Mouse (Mus musculus) liver, adult 2 months (tissue): ENCODE measurements around the gene Zbtb44. TPM values are rescaled to one million over a fixed set of nuclear protein-coding genes. Genes with fewer than 3 reads are reported as not detected.
"Not testable (repeated sequence)": the region's sequence is repeated elsewhere in the genome, so short reads cannot be mapped to it uniquely, and the experiment has no call there.

ENCODE experiments used
- DNase-seq: peaks from one replicate; pipeline ENCODE4 v3.0.0-alpha.2; 2011; ENCODE audit warnings: low read depth, low spot score; ENCODE audit errors: extremely low read depth
- H3K27ac ChIP-seq: fragments of 200-500 bp; replicated peaks from 2 replicates; pipeline ENCODE4 v1.5.1; 2012; ENCODE audit warnings: low read depth, mild to moderate bottlenecking, control low read depth, inconsistent platforms, low read length; ENCODE audit not compliant: insufficient read depth
- H3K27me3 ChIP-seq: fragments of 200-500 bp; 2 replicates; pipeline ENCODE4 v1.6.1; 2012; ENCODE audit warnings: mild to moderate bottlenecking, moderate library complexity, low read length, inconsistent platforms; ENCODE audit not compliant: control insufficient read depth, insufficient read depth
- H3K36me3 ChIP-seq: fragments of 200-500 bp; 2 replicates; pipeline ENCODE4 v1.6.1; 2012; ENCODE audit warnings: low read length, inconsistent platforms; ENCODE audit not compliant: control insufficient read depth, insufficient read depth
- H3K4me1 ChIP-seq: fragments of 200-500 bp; 2 replicates; pipeline ENCODE4 v1.6.1; 2011; ENCODE audit warnings: low read length; ENCODE audit not compliant: control insufficient read depth, insufficient read depth
- H3K4me3 ChIP-seq: fragments of 200-500 bp; 2 replicates; pipeline ENCODE4 v1.5.1; 2011; ENCODE audit warnings: low read depth, mild to moderate bottlenecking, control low read depth, low read length, moderate library complexity; ENCODE audit not compliant: insufficient read depth
- H3K79me2 ChIP-seq: fragments of 200-500 bp; 2 replicates; pipeline ENCODE4 v1.6.1; 2012; ENCODE audit warnings: inconsistent platforms, mild to moderate bottlenecking, low read length, moderate library complexity; ENCODE audit not compliant: control insufficient read depth, insufficient read depth
- H3K9ac ChIP-seq: fragments of 200-500 bp; 2 replicates; pipeline ENCODE4 v1.6.1; 2012; ENCODE audit warnings: low read depth, mild to moderate bottlenecking, control low read depth, inconsistent platforms, low read length
- CTCF ChIP-seq: fragments of 200-500 bp; IDR thresholded peaks from 2 replicates; pipeline ENCODE4 v1.5.1; 2011; ENCODE audit warnings: low read depth, low read length, control low read depth
- POLR2A ChIP-seq: fragments of 200-500 bp; IDR thresholded peaks from 2 replicates; pipeline ENCODE4 v1.6.1; 2011; ENCODE audit warnings: low read length, control low read depth; ENCODE audit not compliant: insufficient read depth; ENCODE audit errors: extremely low read depth
- WGBS: fragments of 180-500 bp; shearing (Covaris S2); methylation state at CpG from one replicate; pipeline ENCODE4 v1.1.7; 2018; 5-methylcytosine and 5-hydroxymethylcytosine counted together
- polyA plus RNA-seq: library from polyadenylated mRNA; depleted of rRNA; stranded (reverse); fragments of >200 nt; gene quantifications from 2 replicates; pipeline ENCODE4 v1.2.3, GENCODE M21; 2012
- total RNA-seq: library from RNA; depleted of rRNA; stranded (reverse); fragments of >200 nt; gene quantifications from 2 replicates; pipeline ENCODE4 v1.2.3, GENCODE M21; 2014

Zbtb44 gene
- total and polyA plus RNA-seq, 2 experiments = 4.5 to 31.0 TPM

DNA sequence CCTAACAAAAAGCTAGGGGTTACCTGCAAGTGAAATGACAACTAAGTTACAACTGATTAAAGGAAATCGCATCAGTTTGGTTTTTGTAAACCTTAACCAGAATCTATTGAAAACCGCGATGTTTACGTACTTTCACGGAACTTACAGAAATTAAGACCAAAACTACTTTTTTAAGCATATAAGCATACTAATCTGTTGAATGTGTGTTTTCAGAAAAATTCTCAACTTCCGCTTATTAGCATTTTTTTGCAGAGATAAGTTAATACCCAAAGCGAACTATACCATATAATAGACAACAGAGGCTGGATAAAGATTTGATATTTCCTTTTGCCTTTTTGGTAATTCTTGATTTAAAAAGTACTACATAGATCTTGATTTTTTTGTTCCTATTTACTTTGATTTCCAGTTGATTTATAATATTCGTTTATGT is 985 bp downstream of the Zbtb44 start:
- 6% methylated on average over 8 of the region's 8 CpGs for WGBS
- Histone ChIP-seq H3K79me2 (peaks cover 2% of the 10 kb centered on the region; the same call in 1 of the 2 replicates), H3K36me3 (peaks cover 3% of the 10 kb centered on the region; the same call in 1 of the 2 replicates), H3K27me3 (no peaks in the 10 kb centered on the region), H3K4me3 (peak overlapping the region; percentile 82), H3K9ac (peak overlapping the region; percentile 95), H3K27ac (peak overlapping the region; percentile 86), H3K4me1 (peaks cover 12% of the 10 kb centered on the region)
- DNase-seq = no peak
- TF ChIP-seq POLR2A (no peak), CTCF (no peak)

DNA sequence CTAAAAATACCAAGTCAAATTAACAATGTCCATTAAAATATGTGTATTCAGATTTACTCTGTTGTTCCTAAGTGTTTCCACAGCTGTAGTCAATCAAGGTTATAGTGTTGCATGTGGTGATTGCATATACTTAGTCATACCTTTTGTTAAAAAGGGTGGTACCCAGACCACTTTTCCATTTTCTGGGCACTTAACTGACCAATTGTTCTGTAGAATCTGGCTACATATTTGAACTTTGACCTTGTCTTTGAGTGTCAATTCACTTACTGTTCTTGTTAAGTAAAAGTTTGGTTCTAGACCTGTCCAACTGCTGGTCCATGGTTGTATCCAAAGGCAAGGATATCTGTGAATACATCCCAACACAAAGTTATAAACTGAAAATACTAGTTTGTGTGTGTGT is 2.1 kb downstream of the Zbtb44 start:
- TF ChIP-seq POLR2A (no peak), CTCF (no peak)
- no peak overlapping the region for H3K4me3 ChIP-seq
- H3K27ac ChIP-seq = no peak overlapping the region
- H3K36me3 ChIP-seq = peaks cover 3% of the 10 kb centered on the region; the same call in 1 of the 2 replicates
- H3K9ac ChIP-seq = no peak overlapping the region
- DNase-seq = peak; percentile 40
- H3K79me2 ChIP-seq = peaks cover 2% of the 10 kb centered on the region; the same call in 1 of the 2 replicates
- no peaks in the 10 kb centered on the region for H3K27me3 ChIP-seq
- H3K4me1 ChIP-seq = peaks cover 12% of the 10 kb centered on the region

GRCm38 (mm10) chr9:31050208-31050607 is 19.8 kb downstream of the Zbtb44 start:
- Histone ChIP-seq H3K4me3 (no peak overlapping the region), H3K79me2 (peaks cover 18% of the 10 kb centered on the region; the same call in 1 of the 2 replicates)
- DNase-seq = peak; percentile 44

GRCm38 (mm10) chr9:31051509-31051908 is 21.1 kb downstream of the Zbtb44 start:
- Histone ChIP-seq H3K4me1 (peaks cover 11% of the 10 kb centered on the region; the same call in 1 of the 2 replicates), H3K36me3 (peaks cover 21% of the 10 kb centered on the region), H3K79me2 (peaks cover 18% of the 10 kb centered on the region; the same call in 1 of the 2 replicates)
- H3K4me3 ChIP-seq, H3K9ac ChIP-seq, H3K27ac ChIP-seq, DNase-seq, H3K27me3 ChIP-seq: not testable (repeated sequence)
- 93% methylated on average over 6 of the region's 6 CpGs for WGBS

More at GRCm38 (mm10) chr9:31050208-31050607, 19.8 kb downstream of the Zbtb44 start:
- Histone ChIP-seq H3K4me1 (peaks cover 11% of the 10 kb centered on the region; the same call in 1 of the 2 replicates), H3K27me3 (no peaks in the 10 kb centered on the region), H3K27ac (no peak overlapping the region), H3K9ac (no peak overlapping the region), H3K36me3 (peaks cover 16% of the 10 kb centered on the region)
- 79% methylated on average over 5 of the region's 5 CpGs for WGBS
- TF ChIP-seq CTCF = no peak
- no peak for TF ChIP-seq POLR2A

DNA sequence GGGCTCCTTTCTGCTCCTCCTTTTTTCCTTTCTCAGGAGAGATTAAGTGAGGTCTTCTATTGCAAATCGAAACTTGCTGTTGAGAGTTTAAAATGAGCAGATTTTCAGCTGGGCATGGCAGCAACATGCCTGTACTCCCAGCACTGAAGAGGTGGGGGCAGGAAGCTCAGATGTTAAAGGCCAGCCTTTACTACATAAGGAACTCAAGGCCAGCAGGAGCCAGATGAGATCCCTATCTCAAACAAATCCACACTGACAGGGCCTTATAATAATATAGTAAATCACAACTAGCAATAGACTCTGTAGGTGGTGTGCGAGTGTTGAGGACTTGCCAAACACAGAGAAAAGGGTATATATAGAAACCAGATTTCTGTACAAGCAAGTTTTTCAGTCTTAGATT is 28.3 kb downstream of the Zbtb44 start:
- no peak for TF ChIP-seq CTCF
- Histone ChIP-seq H3K27ac (no peak overlapping the region), H3K36me3 (peaks cover 39% of the 10 kb centered on the region), H3K4me1 (no peaks in the 10 kb centered on the region), H3K4me3 (no peak overlapping the region), H3K27me3 (no peaks in the 10 kb centered on the region), H3K9ac (no peak overlapping the region), H3K79me2 (peaks cover 6% of the 10 kb centered on the region; the same call in 1 of the 2 replicates)
- 83% methylated on average over 2 of the region's 2 CpGs for WGBS
- DNase-seq = no peak

DNA sequence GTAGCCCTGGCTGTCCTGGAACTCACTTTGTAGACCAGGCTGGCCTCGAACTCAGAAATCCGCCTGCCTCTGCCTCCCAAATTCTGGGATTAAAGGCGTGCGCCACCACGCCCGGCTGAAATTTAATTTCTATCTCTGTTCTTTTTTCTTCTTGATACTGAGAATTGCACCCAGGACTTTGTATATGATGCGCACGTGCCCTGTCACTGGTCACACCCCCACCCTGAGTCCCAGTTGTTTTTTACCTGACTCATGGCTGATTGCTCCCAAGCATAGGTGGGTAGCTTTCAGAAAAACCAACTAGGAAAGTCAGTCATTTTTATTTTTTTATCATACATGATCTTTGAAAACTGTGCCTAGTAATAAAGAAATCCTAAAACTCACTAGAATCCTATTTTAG is 40.3 kb downstream of the Zbtb44 start:
- 96% methylated on average over 8 of the region's 8 CpGs for WGBS
- TF ChIP-seq CTCF (no peak), POLR2A (no peak)
- H3K9ac ChIP-seq = no peak overlapping the region

More for the DNA sequence above, 40.3 kb downstream of the Zbtb44 start:
- H3K27ac ChIP-seq = no peak overlapping the region
- peaks cover 40% of the 10 kb centered on the region for H3K36me3 ChIP-seq
- no peaks in the 10 kb centered on the region for H3K27me3 ChIP-seq
- no peak for DNase-seq
- H3K79me2 ChIP-seq = no peaks in the 10 kb centered on the region
- no peak overlapping the region for H3K4me3 ChIP-seq
- no peaks in the 10 kb centered on the region for H3K4me1 ChIP-seq
